Mouse (Mus musculus) testis, adult 2 months (tissue): ENCODE measurements at regions not wholly inside any gene's neighbourhood (a gene's known extent, or its start where the extent isn't known, plus 50 kb on each side); places are given as distances from the start of the nearest gene placed in this dataset.

ENCODE experiments used
- H3K27ac ChIP-seq: fragments of 200-500 bp; 2 replicates; pipeline ENCODE4 v1.5.1; 2012; ENCODE audit warnings: low read depth, low read length; ENCODE audit not compliant: control insufficient read depth, insufficient read depth
- H3K27me3 ChIP-seq: fragments of 200-500 bp; 2 replicates; pipeline ENCODE4 v1.6.1; 2012; ENCODE audit warnings: mild to moderate bottlenecking, low read length, moderate library complexity; ENCODE audit not compliant: control insufficient read depth, insufficient read depth
- H3K36me3 ChIP-seq: fragments of 200-500 bp; 2 replicates; pipeline ENCODE4 v1.6.1; 2012; ENCODE audit warnings: mild to moderate bottlenecking, low read length; ENCODE audit not compliant: control insufficient read depth, insufficient read depth
- H3K4me1 ChIP-seq: fragments of 200-500 bp; 2 replicates; pipeline ENCODE4 v1.6.1; 2012; ENCODE audit warnings: low read length; ENCODE audit not compliant: control insufficient read depth, insufficient read depth
- H3K4me3 ChIP-seq: fragments of 200-500 bp; 2 replicates; pipeline ENCODE4 v1.5.1; 2012; ENCODE audit warnings: low read depth, mild to moderate bottlenecking, low read length, moderate library complexity, mixed read lengths; ENCODE audit not compliant: control insufficient read depth
- CTCF ChIP-seq: fragments of 200-500 bp; IDR thresholded peaks from 2 replicates; pipeline ENCODE4 v1.5.1; 2012; ENCODE audit warnings: low read depth, mild to moderate bottlenecking, inconsistent platforms, low read length, moderate library complexity; ENCODE audit not compliant: control insufficient read depth, insufficient read depth, insufficient replicate concordance
- POLR2A ChIP-seq: fragments of 200-500 bp; IDR thresholded peaks from 2 replicates; pipeline ENCODE4 v1.6.1; 2012; ENCODE audit warnings: low read depth, mild to moderate bottlenecking, inconsistent platforms, low read length, moderate library complexity; ENCODE audit not compliant: control insufficient read depth

GRCm38 (mm10) chr11:22573166-22573565 lies 61.3 kb downstream of the Tmem17 start:
- no peak overlapping the region for H3K4me3 ChIP-seq
- peak overlapping the region; percentile 39 for H3K27ac ChIP-seq
- no peaks in the 10 kb centered on the region for H3K27me3 ChIP-seq
- H3K36me3 ChIP-seq: no peaks in the 10 kb centered on the region
- H3K4me1 ChIP-seq: no peaks in the 10 kb centered on the region
- no peak for TF ChIP-seq POLR2A
- no peak for TF ChIP-seq CTCF

- Histone ChIP-seq H3K27ac (no peak overlapping the region), H3K4me3 (no peak overlapping the region), H3K27me3 (no peaks in the 10 kb centered on the region), H3K4me1 (no peaks in the 10 kb centered on the region), H3K36me3 (no peaks in the 10 kb centered on the region)
- TF ChIP-seq POLR2A (no peak), CTCF (no peak)
Observed at GRCm38 (mm10) chr11:22573802-22574201, 61.9 kb downstream of the Tmem17 start.

GRCm38 (mm10) chr11:22574506-22574905 lies 62.6 kb downstream of the Tmem17 start:
- Histone ChIP-seq H3K4me3 (no peak overlapping the region), H3K36me3 (no peaks in the 10 kb centered on the region), H3K27ac (no peak overlapping the region), H3K4me1 (no peaks in the 10 kb centered on the region), H3K27me3 (no peaks in the 10 kb centered on the region)
- no peak for TF ChIP-seq CTCF
- TF ChIP-seq POLR2A: no peak

- Histone ChIP-seq H3K27ac (peak overlapping the region; percentile 53; the same call in 1 of the 2 replicates), H3K4me3 (peak overlapping the region; percentile 80), H3K27me3 (no peaks in the 10 kb centered on the region), H3K4me1 (peaks cover 8% of the 10 kb centered on the region), H3K36me3 (no peaks in the 10 kb centered on the region)
- TF ChIP-seq POLR2A: no peak
- TF ChIP-seq CTCF: no peak
Observed at GRCm38 (mm10) chr11:22584100-22584487, 72.2 kb downstream of the Tmem17 start.

GRCm38 (mm10) chr11:22584488-22585158 lies 72.7 kb downstream of the Tmem17 start:
- TF ChIP-seq POLR2A: peak; percentile 38; the same call in 1 of the 2 replicates
- TF ChIP-seq CTCF: no peak
- Histone ChIP-seq H3K36me3 (no peaks in the 10 kb centered on the region), H3K4me3 (peak overlapping the region; percentile 80), H3K4me1 (peaks cover 8% of the 10 kb centered on the region), H3K27ac (no peak overlapping the region), H3K27me3 (no peaks in the 10 kb centered on the region)

GRCm38 (mm10) chr11:22587691-22588241 lies 75.9 kb downstream of the Tmem17 start:
- Histone ChIP-seq H3K36me3 (no peaks in the 10 kb centered on the region), H3K27ac (peak overlapping the region; percentile 60; the same call in 1 of the 2 replicates), H3K4me3 (no peak overlapping the region), H3K4me1 (peaks cover 8% of the 10 kb centered on the region), H3K27me3 (no peaks in the 10 kb centered on the region)
- no peak for TF ChIP-seq POLR2A
- TF ChIP-seq CTCF: no peak

GRCm38 (mm10) chr11:22588546-22588945 lies 76.7 kb downstream of the Tmem17 start:
- TF ChIP-seq POLR2A (no peak), CTCF (no peak)
- Histone ChIP-seq H3K4me3 (no peak overlapping the region), H3K4me1 (peaks cover 8% of the 10 kb centered on the region), H3K27me3 (no peaks in the 10 kb centered on the region), H3K36me3 (no peaks in the 10 kb centered on the region), H3K27ac (peak overlapping the region; percentile 15; the same call in 1 of the 2 replicates)
